Mouse (Mus musculus) cerebellum, adult 2 months (tissue): ENCODE measurements around the gene Ifnlr1.

Source experiments
- CTCF ChIP-seq: fragments of 200-500 bp; IDR thresholded peaks from 2 replicates; pipeline ENCODE4 v1.5.1; 2011; ENCODE audit warnings: low read depth, mild to moderate bottlenecking, control low read depth, low read length, moderate library complexity, borderline replicate concordance; ENCODE audit not compliant: insufficient read depth
- POLR2A ChIP-seq: fragments of 200-500 bp; IDR thresholded peaks from 2 replicates; pipeline ENCODE4 v1.6.1; 2011; ENCODE audit warnings: low read length, control low read depth, borderline replicate concordance; ENCODE audit not compliant: insufficient read depth

GRCm38 (mm10) chr4:135733901-135734300, 47.8 kb downstream of the Ifnlr1 start:
- TF ChIP-seq POLR2A = no peak
- TF ChIP-seq CTCF = no peak
